Mouse (Mus musculus): ENCODE data around the gene Metap1d.

Gene Metap1d

DNA sequence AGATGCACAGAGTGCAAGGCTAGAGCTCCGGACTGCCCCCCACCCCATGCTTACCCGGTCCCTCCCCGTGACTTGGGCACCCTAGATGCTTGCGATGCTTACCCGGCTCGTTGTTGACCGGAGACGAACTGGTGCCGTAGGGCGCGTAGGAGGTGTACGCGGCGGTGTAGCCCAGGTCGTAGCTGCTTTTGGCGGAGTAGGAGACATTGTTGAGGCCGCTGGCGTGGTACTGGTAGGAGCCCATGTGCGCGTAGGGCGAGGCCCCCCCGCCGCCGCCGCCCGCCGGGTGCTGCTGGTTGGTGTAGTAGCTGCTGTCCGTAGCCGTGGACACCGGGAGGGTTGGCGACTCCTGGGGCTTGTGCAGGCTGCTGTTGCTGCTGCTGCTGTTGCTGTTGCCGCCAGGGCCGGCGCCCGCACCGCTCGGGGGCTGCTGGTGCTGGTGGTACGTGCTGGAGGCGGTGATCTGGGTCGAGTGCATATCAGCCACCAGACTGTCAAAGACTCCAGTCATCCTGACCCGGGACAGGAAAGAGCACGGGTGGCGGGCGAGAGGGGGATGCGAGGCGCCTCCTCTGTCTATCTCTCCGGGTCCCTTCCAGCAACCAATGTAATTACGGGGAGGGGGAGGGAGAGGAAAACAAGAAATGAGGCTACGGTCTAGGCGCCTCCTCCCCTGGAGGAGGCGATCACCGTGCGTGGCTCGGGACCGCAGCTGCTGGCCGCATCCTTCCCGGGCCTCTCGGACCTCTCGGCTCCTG lies 93.0 kb downstream of the Metap1d start:
- peak in 1 of 2 experiments; percentile 17 for DNase-seq

DNA sequence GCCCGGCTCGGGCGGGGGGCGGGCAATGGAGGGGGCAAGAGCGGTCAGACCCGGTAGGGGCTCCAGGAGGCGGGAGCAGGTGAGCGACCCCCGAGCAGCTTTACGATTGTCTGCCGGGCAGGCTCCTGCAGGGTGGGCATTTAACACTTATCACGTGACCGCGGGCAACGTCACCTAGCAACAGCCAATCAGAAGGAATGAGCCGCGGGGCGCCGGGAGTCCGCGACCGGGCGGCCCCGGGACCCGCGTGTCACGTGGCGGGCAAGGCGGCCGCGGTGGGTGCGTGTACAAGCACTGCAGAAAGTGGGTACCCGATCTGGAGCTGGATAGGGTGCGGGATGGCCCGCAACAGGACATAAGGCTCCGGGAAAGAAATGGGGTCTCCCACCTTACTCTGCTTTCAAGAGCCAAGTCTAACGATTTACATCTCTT lies 93.6 kb downstream of the Metap1d start, which contains the start of gene Dlx2:
TSS of gene Dlx2 (minus strand) at position 115 of the 432 bp plus-strand sequence.
- DNase-seq, result no peak

DNA sequence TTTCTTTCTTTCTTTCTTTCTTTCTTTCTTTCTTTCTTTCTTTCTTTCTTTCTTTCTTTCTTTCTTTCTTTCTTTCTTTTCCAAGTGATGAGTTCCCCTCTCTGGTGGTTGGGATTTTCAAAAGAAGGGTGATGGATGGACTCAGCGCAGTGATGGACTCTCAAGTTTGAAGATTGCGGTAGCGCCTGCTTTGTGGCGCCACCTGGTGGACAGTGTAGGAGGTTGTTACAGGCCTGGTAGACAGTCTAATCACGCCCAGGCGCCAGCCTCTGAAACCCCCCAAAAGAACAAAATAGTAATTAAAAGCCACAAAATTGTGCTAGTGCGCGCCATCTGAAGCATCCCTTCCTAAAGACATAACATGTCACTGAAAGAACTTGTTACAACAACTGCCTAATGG lies 94.8 kb downstream of the Metap1d start:
- peak; percentile 58 to 66 for DNase-seq

DNA sequence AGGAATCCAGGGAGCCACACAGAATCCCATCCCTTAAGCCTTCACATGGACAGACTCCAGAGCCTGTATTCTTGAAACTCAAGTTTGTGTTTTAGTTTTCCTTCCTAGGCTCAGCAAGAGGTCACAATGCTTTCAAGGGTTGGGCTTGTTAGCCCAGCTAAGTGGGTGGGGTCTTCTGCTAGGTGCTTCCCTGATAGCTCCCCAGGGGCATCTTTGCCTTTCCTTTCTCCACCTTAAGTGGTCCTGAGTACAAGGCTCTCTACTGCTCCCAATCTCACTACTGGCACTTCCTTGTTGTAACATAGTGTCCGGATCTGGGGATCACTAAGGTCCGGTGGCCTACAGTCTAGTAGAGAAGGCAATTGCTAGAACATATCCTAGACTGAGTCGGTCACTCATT lies 97.3 kb downstream of the Metap1d start:
- no peak for DNase-seq

DNA sequence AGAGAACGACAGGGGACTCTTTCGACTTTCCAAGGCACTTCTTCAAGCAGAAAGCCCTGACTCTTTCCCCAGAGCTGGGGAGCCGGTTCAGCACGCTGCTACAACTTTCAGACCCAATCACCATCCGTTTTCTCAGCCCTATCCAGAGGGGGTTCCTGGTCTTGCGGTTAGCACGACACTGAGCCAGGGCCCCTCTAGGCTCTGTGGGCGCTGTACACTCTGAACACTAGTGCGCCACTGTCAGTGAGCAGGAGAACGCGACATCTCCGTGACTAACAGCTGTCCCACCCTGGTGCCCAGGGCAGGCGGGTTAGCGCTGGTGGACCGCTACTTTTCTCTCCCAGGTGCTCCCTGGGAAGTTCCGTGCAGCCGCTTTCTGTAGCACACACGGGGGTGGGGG lies 98.6 kb downstream of the Metap1d start:
- DNase-seq, result no peak

DNA sequence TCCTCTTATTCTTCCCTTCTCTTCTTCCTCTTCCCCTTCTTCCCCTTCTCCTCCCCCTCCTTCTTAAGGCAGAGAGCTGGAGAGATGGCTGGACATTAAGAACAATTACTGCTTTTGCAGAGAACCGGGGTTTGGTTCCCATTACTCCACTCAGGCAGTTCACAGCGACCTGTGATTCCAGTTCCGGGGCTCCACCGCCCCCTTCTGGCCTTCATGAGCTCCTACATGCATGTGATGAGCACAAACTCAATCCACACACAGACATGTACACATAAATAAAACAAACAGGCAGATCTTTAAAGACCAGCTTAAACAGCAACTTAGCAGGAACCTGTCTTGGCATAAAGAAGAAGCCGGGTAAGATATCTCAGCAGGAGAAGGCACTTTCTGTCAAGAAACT lies 103.0 kb downstream of the Metap1d start:
- DNase-seq, result no peak

DNA sequence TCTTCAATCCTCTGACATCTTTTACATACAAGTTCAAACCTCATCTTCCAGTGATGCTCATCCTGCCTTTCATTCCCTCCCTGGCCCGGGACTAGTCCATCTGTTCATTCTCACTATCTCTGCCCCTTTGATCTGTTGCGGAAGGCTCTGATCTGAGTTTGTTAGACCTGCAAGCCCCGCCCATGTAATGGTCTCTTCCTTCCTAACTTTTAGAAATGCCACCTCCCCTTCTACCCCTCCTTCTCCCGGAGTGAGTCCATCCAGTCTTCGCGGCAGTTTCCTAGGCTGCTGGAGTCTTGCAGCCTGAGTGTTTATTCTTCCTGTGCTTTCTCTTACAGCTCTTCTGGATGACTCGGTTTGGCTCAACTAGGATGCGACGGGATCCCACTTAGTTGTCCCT lies 113.4 kb downstream of the Metap1d start:
- DNase-seq, result no peak

DNA sequence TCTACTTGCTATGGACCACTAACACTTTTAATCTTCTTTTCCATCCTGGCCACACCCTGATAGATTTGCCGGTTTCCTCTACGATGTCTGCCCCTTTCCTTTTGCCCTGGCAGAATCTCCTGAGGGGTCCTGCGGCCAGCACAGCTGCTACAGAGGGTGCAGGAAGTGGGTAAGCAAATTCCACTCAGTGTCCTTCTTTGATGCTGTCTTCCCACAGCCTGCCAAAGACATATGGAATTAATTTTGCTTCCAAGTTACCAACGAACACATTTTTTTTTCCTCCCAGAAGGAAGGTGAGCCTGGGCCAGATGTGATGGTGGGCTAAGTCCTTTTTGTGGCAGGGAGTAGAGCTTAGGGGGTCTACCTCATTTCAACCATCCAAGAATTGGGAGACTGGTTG lies 120.7 kb downstream of the Metap1d start:
- DNase-seq, result no peak

Data from lung, adult 18-20 months (tissue).